Mouse (Mus musculus) embryonic fibroblast, embryonic 13.5 days (primary cell): ENCODE results near the gene Usp6nl.

Source experiments
- CTCF ChIP-seq: IDR thresholded peaks from 2 replicates; pipeline ENCODE4 v1.5.1; 2011; ENCODE audit warnings: mild to moderate bottlenecking, control low read depth, low read length, moderate library complexity, borderline replicate concordance; ENCODE audit not compliant: insufficient read depth
- POLR2A ChIP-seq: IDR thresholded peaks from 2 replicates; pipeline ENCODE4 v1.6.1; 2011; ENCODE audit warnings: low read depth, mild to moderate bottlenecking, control low read depth, low read length, moderate library complexity

DNA sequence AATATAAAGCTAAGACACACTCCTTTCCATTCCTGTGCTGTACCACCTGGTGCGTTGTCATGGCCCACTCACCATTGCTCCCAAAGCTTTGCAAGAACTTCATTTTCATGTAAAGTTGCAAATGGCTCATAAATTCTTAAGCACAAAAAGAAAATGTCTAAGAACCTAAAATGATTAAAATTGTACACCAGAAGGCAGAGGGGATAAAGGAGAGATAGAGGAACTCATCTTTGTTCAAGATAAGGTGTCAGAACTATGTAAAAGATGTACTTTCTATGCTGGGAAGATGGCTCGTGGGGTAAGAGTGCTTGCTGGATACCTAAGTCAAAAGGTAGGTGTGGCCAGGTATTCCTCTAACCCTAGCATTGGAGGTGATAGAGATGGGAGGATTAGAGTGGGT, 38.9 kb upstream of the Usp6nl start:
- TF ChIP-seq POLR2A (no peak), CTCF (no peak)
